Mouse (Mus musculus) CD4-positive helper T cell, adult 2 months (primary cell): ENCODE results near the gene Xrra1.
A peak's percentile ranks its signal among the peaks of the same experiment; 100 is the strongest.

ENCODE experiments used
- DNase-seq: peaks from one replicate; pipeline ENCODE4 v3.0.0-alpha.2; 2012; ENCODE audit warnings: low read depth, missing footprints, low spot score

Gene Xrra1

DNA sequence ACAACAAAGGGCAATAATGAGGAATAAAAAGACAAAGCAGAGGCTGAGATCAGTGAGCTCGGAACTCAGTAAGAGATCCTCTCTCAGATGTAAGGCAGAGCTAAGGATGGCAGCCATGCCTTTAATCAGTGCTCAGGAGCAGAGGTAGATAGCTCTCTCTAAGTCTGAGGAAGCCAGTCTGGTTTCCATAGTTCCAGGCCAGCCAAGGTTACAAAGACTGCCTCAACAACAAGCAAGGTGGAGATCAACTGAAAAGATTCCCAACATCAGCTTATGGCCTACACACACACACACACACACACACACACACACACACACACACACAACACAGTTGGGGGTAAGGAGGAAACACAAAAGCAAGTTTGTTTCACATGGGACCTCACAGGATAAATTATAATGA is 7.8 kb upstream of the Xrra1 start:
- no peak for DNase-seq

DNA sequence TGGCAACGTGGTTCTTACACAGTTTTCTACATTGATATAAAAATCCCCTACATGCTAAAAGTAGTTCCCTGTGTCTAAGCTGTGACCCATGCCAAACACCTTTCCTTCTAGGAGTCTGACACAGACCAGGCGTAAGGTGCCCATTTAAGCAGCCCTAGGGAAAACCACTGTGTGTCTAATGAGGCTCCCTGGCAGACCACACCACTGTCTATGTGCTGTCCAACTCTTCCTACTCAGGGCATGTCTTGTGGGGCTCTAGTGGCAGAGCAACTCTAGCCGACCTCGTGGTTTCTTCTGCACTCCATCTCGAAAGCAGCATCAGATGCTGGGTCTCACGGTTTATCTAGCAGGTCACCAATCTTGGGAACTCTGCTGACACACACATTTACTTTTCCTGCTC is 7.3 kb upstream of the Xrra1 start:
- no peak for DNase-seq

DNA sequence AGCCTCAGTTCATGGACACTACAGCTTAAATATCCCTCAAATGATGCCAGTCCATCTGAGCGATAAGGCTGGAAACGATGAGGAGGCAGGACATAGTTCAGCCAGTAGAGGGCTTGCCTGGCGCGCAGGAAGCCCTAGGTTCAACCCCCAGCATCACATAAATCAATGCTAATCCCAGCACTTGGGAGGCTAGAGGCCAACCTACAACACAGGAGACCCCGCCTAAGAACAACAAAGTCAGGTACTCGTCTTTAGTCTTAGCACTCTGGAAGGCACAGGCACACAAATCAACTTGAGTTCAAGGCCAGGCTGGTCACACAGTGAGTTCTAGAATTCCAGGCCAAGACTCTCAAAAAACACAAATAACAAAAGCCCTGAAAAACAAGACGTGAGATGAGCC is 5.6 kb upstream of the Xrra1 start:
- DNase-seq: no peak

DNA sequence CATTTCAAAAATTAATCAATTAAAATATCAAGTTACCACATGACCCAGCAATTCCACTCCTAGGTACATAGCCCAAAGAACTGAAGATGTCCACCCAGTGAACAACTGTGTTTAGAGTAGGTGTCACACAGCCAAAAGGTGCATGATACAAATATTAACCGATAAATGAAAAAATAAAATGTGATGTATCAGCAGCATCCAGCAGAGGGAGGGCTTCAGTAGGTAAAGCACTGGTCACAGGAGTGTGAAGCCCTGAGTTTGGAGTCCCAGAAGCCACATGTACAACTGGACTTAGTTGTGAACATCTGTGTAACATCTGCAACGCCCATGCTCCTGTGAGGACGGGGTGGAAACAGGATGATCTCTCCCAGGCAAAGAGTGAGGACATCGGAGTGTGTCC is 4.6 kb upstream of the Xrra1 start:
- no peak for DNase-seq

DNA sequence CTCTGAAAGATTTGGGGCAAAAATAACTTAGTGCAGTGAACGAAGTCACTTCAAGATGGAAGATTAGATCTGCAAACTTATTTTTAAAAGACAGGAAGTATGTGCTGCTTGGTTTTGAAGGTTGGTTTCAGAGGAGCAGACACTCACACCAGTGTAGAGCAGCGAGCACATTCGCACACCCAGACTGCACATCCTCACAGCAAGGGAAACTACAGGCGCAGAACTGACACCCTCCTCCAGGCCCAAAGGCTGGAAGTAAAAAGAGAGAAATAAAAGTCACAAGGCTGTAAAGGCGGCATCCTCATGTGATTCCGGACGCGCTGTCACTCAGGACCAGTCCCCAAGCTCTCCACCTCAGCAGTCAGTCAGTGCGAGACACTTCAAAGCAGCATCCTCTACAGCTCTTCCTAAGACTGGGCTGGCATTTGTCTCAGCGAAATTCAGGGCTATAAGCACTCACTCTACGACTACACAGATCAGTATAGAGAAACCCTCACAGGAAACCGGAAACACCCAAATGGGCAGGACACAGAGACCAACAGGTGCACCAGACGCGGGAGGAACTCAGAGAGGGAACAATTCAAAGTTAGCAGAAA is 2.6 kb upstream of the Xrra1 start:
- peak; percentile 68 for DNase-seq

DNA sequence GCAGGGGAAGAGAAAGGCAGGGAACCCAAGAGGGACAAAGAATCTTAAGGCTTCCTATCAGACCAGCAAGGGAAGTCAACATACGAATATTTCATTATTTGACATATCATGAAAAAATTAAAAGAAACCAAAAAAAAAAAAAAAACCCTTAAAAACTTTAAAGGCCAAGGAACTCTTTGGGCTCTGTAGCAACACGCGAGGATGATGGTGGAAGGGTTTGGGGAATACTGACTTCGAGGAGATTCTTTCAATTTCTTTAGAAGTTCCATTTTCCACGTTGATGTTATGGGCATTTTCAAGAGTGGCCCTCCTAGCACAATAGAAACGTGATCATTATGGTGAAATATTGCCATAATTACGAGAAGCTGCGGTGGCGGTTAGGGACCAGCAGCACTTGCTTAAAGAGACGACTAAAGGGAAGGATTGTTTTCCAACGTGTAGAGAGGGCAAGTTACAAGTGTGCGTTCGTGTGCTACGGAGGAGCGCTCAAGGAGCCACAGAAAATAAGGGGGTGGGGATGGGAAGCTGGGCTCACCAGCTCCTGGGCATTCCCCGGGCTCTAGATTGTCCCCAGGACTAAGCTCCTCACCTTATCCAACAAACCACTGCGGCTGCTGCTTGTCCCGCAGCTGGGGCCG is 622 bp upstream of the Xrra1 start:
- no peak for DNase-seq

DNA sequence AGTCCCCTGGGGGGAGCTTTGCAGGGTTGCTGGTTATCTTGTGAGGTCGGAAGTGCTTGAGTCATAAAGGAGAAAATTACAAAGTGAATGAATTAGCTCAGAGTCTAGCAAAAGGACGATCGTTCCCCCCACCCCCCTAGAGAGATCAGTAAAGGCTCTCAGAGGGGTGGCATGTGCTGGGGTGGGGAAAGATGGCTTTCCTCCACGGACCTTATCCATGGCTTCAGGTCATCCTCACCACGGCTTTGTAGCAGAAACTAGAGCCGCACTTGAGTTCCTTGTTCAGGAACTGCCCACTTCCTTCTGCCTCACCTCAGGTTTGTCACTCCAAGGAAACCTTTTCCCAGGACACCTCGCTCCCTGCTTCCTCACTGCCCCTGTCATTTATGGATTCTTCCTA is 4.4 kb downstream of the Xrra1 start, which contains the start of gene Spcs2:
TSS of gene Spcs2 (minus strand) at position 101 of the 400 bp plus-strand sequence.
- no peak for DNase-seq

DNA sequence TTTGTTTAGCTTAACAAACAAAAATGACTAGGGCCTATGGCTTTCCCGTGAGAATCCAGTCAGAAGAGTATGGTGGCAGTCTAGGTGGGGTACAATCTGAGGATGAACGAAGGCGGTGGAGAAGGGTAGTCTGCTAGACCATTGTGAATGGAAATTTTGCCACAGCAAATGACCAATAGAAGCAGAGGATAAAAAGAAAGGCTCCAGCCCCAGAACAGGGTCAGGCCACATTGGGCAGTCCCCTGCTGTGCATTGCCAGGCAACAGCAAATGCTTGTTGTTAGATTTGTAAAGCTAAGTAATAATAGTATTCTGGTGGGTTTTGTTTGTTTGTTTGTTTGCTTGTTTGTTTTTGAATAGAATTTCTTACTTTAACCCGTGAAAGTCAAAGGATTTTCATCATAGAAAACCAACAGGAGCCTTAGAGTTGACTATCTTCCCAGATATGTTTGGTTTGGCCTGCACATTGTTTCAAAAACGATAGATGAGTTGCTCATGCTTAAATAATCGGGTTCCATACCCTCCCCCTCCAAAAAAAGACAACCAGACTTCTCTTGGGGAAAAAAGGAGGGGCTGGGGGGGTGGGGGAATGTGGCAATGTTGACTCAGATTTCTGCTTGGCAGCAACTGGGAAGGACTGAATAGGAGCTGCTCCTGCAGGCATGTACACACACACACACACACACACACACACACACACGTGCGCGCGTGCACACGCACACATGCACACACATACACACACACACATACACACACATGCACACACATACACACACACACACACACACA is 5.5 kb downstream of the Xrra1 start:
- DNase-seq: no peak

DNA sequence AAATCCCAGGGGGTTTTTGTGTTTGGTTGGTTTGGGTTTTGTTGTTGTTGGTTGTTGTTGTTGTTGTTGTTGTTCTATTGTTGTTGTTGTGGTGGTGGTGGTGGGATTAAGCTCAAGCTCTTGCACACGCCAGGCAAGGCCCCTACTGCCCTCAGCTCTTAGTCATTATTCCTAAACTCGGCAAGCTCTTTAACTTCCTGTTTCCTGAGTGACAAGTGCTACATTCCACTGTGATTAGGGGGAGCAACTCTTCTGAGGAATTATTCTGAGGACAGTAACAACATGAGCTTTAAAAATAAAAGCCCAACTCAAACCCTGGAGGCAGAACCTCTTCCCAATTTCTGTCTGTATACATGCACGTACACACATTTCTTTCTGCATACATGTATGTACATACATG is 6.3 kb downstream of the Xrra1 start:
- no peak for DNase-seq

DNA sequence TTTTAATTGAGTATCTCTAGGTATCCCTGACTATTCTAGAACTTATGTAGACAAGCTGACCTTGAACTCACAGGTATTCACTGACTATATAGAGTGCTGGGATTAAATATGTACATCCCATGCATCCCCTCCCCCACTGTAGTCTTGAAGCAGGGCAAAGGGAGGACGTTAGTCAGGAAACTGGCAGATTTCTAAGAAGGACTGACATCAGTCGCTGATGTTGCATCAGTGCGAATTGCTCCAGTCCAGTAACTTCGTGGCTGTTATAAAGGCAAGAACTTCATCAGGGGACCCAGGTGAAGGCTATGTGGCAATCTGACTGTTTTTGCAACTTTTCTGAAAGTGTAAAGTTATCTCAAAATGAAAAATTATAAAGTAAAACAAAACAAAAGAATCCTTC is 10.4 kb downstream of the Xrra1 start:
- no peak for DNase-seq

DNA sequence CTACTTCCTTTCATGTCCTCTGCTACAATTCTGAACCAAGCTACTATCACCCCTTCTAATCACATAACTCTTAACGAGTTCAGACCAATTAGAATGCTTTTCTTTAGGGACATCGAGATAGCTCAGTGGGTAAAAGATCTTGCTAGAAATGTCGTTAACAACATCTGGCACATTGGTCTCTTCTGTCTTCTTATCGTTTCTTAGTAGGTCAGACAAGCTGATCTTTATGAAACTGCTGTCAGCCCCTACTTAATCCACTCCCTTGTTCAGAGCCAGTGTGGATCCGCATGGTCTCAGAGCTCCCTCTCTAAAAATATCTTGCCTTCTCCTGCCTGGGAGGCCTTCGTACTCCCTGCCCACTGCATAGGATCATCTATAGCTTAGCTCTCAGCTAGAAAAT is 15.0 kb downstream of the Xrra1 start:
- no peak for DNase-seq

DNA sequence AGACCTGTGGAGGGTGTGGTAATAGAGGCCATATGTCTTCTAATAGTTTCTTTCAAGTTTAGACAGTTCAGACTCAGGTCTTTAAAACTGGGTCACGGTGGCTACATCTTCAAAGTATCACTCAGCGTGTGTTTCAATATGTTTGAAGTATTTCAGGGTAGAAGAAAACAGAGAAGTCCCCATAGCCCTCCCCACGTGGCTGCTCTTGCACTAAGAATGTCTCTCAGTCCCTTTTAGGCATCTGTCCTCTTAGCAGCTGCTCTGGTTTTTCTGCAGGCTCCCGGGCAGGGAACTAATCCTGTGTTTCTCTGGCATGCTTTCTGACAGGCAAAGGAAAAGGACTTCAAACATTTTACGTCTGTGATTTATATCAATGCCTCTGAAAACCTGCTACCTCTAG is 17.0 kb downstream of the Xrra1 start:
- DNase-seq: no peak

DNA sequence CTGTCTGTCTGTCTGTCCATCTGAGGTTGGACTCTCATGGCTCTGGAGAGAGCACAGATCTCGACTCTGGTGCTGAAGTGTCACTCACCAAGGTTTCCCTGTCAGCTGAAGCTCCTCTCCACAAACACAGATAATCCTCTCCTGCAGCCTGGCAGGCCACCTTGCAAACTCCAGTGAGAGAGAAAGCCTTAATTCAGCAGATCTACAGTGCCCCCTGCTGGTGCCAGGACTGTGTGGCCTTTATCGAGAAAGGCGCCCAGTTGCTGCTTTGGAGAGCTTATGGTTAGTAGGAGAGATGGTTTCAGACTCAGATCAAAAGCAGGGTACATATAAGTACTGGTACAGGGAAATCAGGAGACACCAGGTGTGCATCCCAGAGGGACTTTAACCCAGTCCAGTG is 17.4 kb downstream of the Xrra1 start:
- peak; percentile 80 for DNase-seq

DNA sequence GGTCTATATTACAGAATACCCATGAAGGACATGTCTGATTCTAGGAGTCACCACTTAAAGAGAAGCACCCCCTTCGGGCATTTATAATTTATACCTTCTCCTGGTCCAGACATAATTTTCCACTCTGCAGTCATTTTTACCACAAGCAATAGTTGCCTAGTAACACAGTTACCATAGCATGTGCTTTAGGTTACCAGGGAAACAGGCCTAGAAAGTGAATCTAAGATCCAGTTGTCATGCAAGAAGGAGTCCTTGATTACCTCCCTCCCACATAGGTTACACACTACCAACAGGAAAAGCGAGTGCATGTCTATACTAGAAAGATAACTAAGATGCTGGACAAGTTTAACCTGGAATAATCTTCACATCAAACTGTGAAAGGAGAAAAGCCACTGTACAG is 19.3 kb downstream of the Xrra1 start:
- DNase-seq: no peak

DNA sequence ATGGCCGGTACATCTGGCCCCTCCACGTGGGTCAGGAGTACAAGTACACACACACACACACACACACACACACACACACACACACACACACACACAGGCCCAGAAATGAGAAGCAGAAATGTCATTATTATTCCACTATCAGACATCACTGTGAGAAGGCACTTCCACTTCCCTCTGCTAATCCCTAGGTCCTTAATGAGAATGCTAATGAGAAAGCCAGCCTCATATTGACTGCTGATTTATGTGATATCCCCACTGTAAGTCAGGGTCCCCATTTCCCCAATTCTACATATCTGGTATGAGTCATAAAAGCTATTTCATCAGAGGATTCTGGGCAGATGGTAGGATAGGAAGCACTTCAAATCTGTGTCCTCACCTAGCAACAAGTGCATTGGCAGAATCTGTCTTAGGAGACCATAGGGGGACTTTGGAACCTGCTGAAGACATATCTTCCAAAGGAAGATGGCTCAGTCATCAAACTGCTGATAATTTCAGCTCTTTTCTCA is 28.4 kb downstream of the Xrra1 start:
- DNase-seq: no peak

DNA sequence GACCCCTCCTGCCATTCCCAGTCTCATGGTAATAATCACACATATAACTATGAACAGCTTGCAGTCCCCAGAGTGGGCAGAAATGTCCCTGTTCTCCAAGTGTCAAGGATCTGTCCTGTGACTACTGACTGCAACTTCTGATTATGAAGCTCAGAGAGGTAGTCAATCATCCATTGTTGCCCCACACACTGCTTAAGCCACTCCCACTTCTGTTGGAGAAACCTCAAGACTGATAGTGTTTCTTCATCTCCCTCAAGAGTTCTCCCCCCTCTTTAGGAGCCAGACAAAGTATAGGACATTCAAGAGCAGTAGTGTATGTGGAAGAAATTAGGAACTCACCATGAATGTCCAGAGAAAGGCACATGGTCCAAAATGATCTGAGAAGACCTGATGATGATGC is 28.8 kb downstream of the Xrra1 start:
- DNase-seq: no peak

DNA sequence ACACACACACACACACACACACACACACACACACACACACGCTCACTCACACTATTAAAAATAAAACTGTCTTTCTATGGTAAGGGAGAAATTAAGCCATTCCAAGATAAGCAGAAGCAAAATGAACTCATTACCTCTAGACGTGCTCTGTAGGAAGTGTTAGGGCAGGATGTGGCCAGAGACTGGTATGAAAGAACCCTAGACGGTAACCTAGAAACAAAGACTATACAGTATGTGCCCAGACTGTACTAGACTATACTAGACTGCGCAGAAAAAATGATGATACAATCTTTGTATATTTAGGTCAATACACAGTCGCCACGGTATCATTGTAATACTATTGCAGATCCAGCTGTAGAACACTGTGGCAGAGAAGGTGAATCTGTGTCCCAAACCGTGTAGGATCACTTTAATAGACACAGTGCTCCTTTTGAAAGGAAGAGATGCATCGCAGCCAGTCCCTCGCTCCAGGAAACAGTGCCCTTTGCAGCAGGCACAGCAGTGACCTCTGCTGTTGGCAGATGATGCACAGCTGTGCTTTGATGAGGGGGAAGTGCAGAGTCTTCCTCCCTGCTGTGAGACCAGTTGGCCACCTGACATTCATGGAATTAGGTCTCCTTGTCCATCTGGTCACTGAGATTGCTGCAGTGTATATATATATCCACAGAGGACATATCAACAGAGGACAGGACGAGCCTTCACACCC is 30.4 kb downstream of the Xrra1 start:
- DNase-seq: peak; percentile 70

DNA sequence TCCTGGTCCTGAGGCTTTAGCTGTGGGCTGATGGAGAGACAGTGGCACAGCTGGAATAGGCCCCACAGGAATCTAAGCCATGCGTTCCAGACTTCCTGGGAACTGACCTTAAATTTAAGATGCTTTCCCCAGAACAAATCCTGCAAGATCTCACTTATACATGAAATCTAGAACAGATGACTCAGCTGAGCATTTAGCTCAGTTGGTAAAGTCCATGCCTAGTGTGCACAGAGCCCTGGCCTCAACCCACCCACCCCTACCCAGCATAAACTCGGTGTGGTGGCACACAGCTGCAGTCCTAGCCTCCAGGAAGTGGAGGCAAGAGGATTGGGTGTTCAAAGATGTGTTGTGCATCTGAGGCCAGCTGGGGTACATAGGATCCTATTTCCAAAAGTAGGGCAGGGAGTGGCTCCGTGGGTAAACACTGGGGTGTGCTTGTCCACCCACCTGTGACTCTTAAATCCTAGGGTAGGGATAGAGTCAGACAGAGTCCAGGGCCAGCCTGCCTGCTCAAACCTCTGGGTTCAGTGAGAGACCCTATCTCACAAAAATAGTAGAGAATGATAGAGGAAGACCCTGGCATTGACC is 31.3 kb downstream of the Xrra1 start:
- no peak for DNase-seq

DNA sequence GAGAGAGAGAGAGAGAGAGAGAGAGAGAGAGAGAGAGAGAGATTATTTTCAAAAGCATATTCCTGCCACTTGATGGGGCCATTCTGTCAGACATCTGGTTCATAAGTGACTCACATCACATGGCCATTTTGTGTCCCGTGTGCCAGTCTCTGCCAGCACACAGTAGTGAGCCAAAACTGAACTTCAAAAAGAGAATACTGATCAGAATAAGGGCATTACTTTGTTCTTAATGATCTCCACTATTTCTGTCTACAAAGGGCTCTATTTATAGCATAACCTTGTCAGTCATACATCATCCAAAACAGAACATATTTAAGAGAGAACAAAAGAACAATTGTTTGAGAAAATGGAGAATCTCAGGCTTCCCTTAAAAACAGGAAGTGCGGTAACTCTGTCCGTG is 32.6 kb downstream of the Xrra1 start:
- DNase-seq: no peak

DNA sequence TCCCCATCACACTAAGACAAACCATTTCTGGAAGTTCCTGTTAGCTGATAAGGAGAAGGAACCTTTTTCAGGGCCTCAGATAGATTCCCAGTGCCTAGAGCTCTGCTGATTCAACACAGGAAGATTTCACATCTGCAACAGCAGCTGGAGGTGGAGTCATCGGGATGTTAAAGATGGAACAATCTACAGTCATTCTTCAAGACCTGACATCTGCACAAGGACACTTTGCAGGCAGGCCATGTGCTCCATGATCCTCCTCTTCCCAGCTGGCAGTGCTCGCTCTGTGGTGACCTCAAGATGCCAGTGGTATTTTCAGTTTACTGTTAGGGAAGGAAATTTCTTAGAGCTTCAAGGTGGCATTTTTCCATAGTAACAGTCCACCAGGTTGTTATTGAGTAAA is 33.4 kb downstream of the Xrra1 start:
- DNase-seq: no peak

DNA sequence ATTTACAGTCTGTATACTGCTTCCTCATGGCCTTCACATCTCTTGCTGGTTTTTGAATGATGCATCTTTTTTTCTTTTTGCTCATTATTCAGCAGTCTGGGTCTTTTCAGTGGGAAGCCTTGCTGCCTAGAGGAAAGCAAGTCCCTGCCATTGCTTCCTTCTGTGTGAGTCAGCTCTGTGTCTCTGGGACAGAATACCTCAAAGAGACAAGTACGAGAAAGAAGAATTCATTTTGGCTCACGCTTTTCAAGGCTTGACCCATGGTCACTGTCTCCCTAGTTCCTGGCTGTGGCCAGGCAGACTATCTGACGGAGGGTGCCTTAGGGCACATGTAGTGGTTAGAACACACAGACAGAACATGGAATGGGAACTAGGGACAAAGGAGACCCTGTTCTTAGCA is 35.1 kb downstream of the Xrra1 start:
- no peak for DNase-seq

DNA sequence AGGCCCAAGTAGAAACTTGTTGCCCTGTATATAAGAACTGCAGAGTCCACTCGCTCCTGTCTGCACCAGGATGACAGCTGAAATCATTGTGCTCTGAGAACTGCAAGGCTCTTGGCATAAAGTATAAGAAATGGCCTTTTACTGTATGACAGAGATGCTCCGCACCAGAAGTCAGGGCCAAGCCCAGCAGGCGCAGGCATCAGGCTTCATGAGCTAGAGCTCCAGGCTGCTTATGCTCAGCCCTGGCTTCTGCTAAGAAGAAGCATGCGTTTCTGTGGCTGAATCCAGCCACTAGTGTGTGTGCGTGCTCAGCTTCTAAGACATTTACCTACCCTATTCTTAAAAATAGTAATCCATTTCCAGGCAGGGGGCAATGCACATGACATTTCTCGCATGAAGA is 35.6 kb downstream of the Xrra1 start:
- no peak for DNase-seq
